Mouse (Mus musculus) erythroblast, embryonic 14.5 days (primary cell): Measurements from ENCODE around the gene Tns2. TPM values are rescaled to one million over a fixed set of nuclear protein-coding genes. Genes with fewer than 3 reads are reported as not detected.
A peak's percentile ranks its signal among the peaks of the same experiment; 100 is the strongest.

ENCODE experiments used
- H3K27me3 ChIP-seq: 2 replicates; pipeline ENCODE4 v1.6.1; 2012; ENCODE audit warnings: inconsistent platforms; ENCODE audit not compliant: control insufficient read depth
- H3K36me3 ChIP-seq: 2 replicates; pipeline ENCODE4 v1.6.1; 2012; ENCODE audit warnings: mild to moderate bottlenecking, inconsistent platforms; ENCODE audit not compliant: control insufficient read depth
- H3K4me1 ChIP-seq: 2 replicates; pipeline ENCODE4 v1.6.1; 2012; ENCODE audit warnings: inconsistent platforms; ENCODE audit not compliant: control insufficient read depth
- H3K4me3 ChIP-seq: replicated peaks from 2 replicates; pipeline ENCODE3; 2012; ENCODE audit warnings: moderate library complexity, mild to moderate bottlenecking, inconsistent platforms
- H3K9me3 ChIP-seq: 2 replicates; pipeline ENCODE4 v1.6.1; 2012; ENCODE audit warnings: low read length, inconsistent platforms, mixed read lengths; ENCODE audit not compliant: control insufficient read depth
- GATA1 ChIP-seq: IDR thresholded peaks from 2 replicates; pipeline ENCODE4 v1.6.1; 2012; ENCODE audit warnings: low read length, inconsistent platforms, mixed read lengths
- TAL1 ChIP-seq: IDR thresholded peaks from 3 replicates; pipeline ENCODE4 v1.6.1; 2012; ENCODE audit warnings: low read length, inconsistent platforms, mixed read lengths
- polyA plus RNA-seq: library from polyadenylated mRNA; stranded (reverse); fragments of >175 nt; gene quantifications from 2 replicates; pipeline ENCODE4 v1.2.3, GENCODE M21; 2012

The Tns2 gene
- polyA plus RNA-seq, 1 experiment = 0.04 TPM

- Histone ChIP-seq H3K4me1 (peaks cover 6% of the 10 kb centered on the region), H3K36me3 (peaks cover 83% of the 10 kb centered on the region), H3K27me3 (no peaks in the 10 kb centered on the region), H3K9me3 (no peaks in the 10 kb centered on the region), H3K4me3 (no peak overlapping the region)
- TF ChIP-seq GATA1 (no peak), TAL1 (no peak)
These were observed 20.3 kb downstream of the Tns2 start for GRCm38 (mm10) chr15:102120530-102120929.

GRCm38 (mm10) chr15:102126303-102126702 lies 26.1 kb downstream of the Tns2 start:
- H3K36me3 ChIP-seq = peaks cover 81% of the 10 kb centered on the region
- no peaks in the 10 kb centered on the region for H3K4me1 ChIP-seq
- TF ChIP-seq GATA1 (no peak), TAL1 (no peak)

GRCm38 (mm10) chr15:102133314-102133713 lies 33.1 kb downstream of the Tns2 start:
- H3K27me3 ChIP-seq = no peaks in the 10 kb centered on the region
- peaks cover 51% of the 10 kb centered on the region for H3K36me3 ChIP-seq
- TF ChIP-seq TAL1 = no peak
- no peak for TF ChIP-seq GATA1
- no peak overlapping the region for H3K4me3 ChIP-seq
- peaks cover 27% of the 10 kb centered on the region for H3K4me1 ChIP-seq
- no peaks in the 10 kb centered on the region for H3K9me3 ChIP-seq

More at GRCm38 (mm10) chr15:102126303-102126702, 26.1 kb downstream of the Tns2 start:
- Histone ChIP-seq H3K27me3 (no peaks in the 10 kb centered on the region), H3K9me3 (no peaks in the 10 kb centered on the region), H3K4me3 (no peak overlapping the region)

- no peak overlapping the region for H3K4me3 ChIP-seq
- peaks cover 37% of the 10 kb centered on the region for H3K36me3 ChIP-seq
- peaks cover 27% of the 10 kb centered on the region for H3K4me1 ChIP-seq
- H3K9me3 ChIP-seq = no peaks in the 10 kb centered on the region
- H3K27me3 ChIP-seq = peaks cover 4% of the 10 kb centered on the region; the same call in 1 of the 2 replicates
- TF ChIP-seq TAL1 (no peak), GATA1 (no peak)
These were observed 34.5 kb downstream of the Tns2 start for GRCm38 (mm10) chr15:102134709-102135108.

- peaks cover 27% of the 10 kb centered on the region for H3K4me1 ChIP-seq
- peaks cover 4% of the 10 kb centered on the region; the same call in 1 of the 2 replicates for H3K27me3 ChIP-seq
- peaks cover 28% of the 10 kb centered on the region for H3K36me3 ChIP-seq
- no peaks in the 10 kb centered on the region for H3K9me3 ChIP-seq
- H3K4me3 ChIP-seq = peak overlapping the region; percentile 77
- no peak for TF ChIP-seq TAL1
- no peak for TF ChIP-seq GATA1
These were observed 35.4 kb downstream of the Tns2 start for GRCm38 (mm10) chr15:102135522-102136128.

- peak within 1 kb of the TSS; percentile 77 for H3K4me3 ChIP-seq
- H3K27me3 ChIP-seq = peaks cover 5% of the 10 kb centered on the region
- H3K9me3 ChIP-seq = no peaks in the 10 kb centered on the region
- peaks cover 22% of the 10 kb centered on the region for H3K36me3 ChIP-seq
- TF ChIP-seq TAL1 (no peak), GATA1 (no peak)
- peaks cover 27% of the 10 kb centered on the region for H3K4me1 ChIP-seq
These were observed 36.0 kb downstream of the Tns2 start, which contains the start of gene Spryd3 for GRCm38 (mm10) chr15:102136129-102136758. Gene Spryd3 (minus strand): TSS chr15:102136234.

GRCm38 (mm10) chr15:102141120-102141519 lies 40.9 kb downstream of the Tns2 start:
- no peaks in the 10 kb centered on the region for H3K36me3 ChIP-seq

GRCm38 (mm10) chr15:102142914-102143912 lies 43.0 kb downstream of the Tns2 start:
- H3K27me3 ChIP-seq = peaks cover 52% of the 10 kb centered on the region
- no peaks in the 10 kb centered on the region; the same call in 1 of the 2 replicates for H3K9me3 ChIP-seq
- H3K4me3 ChIP-seq = no peak overlapping the region
- H3K36me3 ChIP-seq = no peaks in the 10 kb centered on the region
- H3K4me1 ChIP-seq = peaks cover 22% of the 10 kb centered on the region
- no peak for TF ChIP-seq GATA1
- no peak for TF ChIP-seq TAL1

More at GRCm38 (mm10) chr15:102141120-102141519, 40.9 kb downstream of the Tns2 start:
- Histone ChIP-seq H3K9me3 (no peaks in the 10 kb centered on the region; the same call in 1 of the 2 replicates), H3K4me3 (no peak overlapping the region), H3K27me3 (peaks cover 51% of the 10 kb centered on the region), H3K4me1 (peaks cover 25% of the 10 kb centered on the region)
- TF ChIP-seq GATA1 (no peak), TAL1 (no peak)
